Mouse (Mus musculus) MEL (cell line): ENCODE measurements at regions not wholly inside any gene's neighbourhood (a gene's known extent, or its start where the extent isn't known, plus 50 kb on each side); places are given as distances from the start of the nearest gene placed in this dataset.

Source experiments
- CTCF ChIP-seq, 3 experiments: IDR thresholded peaks in 2 of 3; conservative IDR thresholded peaks in 1 of 3; 2 replicates each; pipeline ENCODE4 v1.5.1; 2011 to 2012; ENCODE audit warnings: low read length in 3 of 3, low read depth in 2 of 3, mild to moderate bottlenecking in 2 of 3, improper control_type of control experiment in 1 of 3, inconsistent platforms in 1 of 3, mixed read lengths in 1 of 3, moderate library complexity in 1 of 3; ENCODE audit not compliant: control insufficient read depth in 1 of 3, insufficient read depth in 1 of 3, poor library complexity in 1 of 3, severe bottlenecking in 1 of 3
- ELF1 ChIP-seq: IDR thresholded peaks from 2 replicates; pipeline ENCODE4 v1.6.1; 2014; ENCODE audit warnings: low read depth, mild to moderate bottlenecking, inconsistent platforms, low read length, improper control_type of control experiment, moderate library complexity
- NRF1 ChIP-seq: IDR thresholded peaks from 2 replicates; pipeline ENCODE4 v1.6.1; 2014; ENCODE audit warnings: low read depth, mild to moderate bottlenecking, inconsistent platforms, low read length, improper control_type of control experiment, moderate library complexity; ENCODE audit not compliant: poor library complexity, insufficient read depth, severe bottlenecking
- POLR2A ChIP-seq, 2 experiments: IDR thresholded peaks; 2 replicates each; pipeline ENCODE4 v1.6.1; 2011 to 2012; ENCODE audit warnings: low read length in 2 of 2, mild to moderate bottlenecking in 2 of 2, control low read depth in 1 of 2, improper control_type of control experiment in 1 of 2, low read depth in 1 of 2, moderate library complexity in 1 of 2; ENCODE audit not compliant: control insufficient read depth in 1 of 2, insufficient read depth in 1 of 2, poor library complexity in 1 of 2
- TBP ChIP-seq: IDR thresholded peaks from 2 replicates; pipeline ENCODE4 v1.8.0; 2011; ENCODE audit warnings: low read depth, low read length, improper control_type of control experiment
- UBTF ChIP-seq: IDR thresholded peaks from 2 replicates; pipeline ENCODE4 v1.6.1; 2012; ENCODE audit warnings: low read depth, mild to moderate bottlenecking, inconsistent platforms, low read length, improper control_type of control experiment, moderate library complexity, borderline replicate concordance; ENCODE audit not compliant: insufficient read depth
- ZNF384 ChIP-seq: IDR thresholded peaks from 2 replicates; pipeline ENCODE4 v1.6.1; 2012; ENCODE audit warnings: low read depth, mild to moderate bottlenecking, inconsistent platforms, low read length, improper control_type of control experiment

GRCm38 (mm10) chr13:115825191-115825590 lies 484.3 kb downstream of the Isl1 start:
- no peak for TF ChIP-seq POLR2A (IDR thresholded peaks at IDR 0.05; ENCODE audit: control insufficient read depth in 1 of 2, insufficient read depth in 1 of 2, low read depth in 1 of 2, low read length in 2 of 2, poor library complexity in 1 of 2)
- TF ChIP-seq NRF1 = no peak
- no peak for TF ChIP-seq TBP
- no peak for TF ChIP-seq CTCF (IDR thresholded peaks at IDR 0.05 in 2 of 3, conservative IDR thresholded peaks at IDR 0.05 in 1 of 3; ENCODE audit: control insufficient read depth in 1 of 3, insufficient read depth in 1 of 3, low read depth in 2 of 3, low read length in 3 of 3, poor library complexity in 1 of 3, severe bottlenecking in 1 of 3)
- TF ChIP-seq UBTF = no peak
- TF ChIP-seq ELF1 = no peak
- TF ChIP-seq ZNF384 = no peak
